28 mouse cellular contexts compared by ENCODE assay signal in genomic region chr3:41100157-41100556, GRCm38 (mm10). TPM values are rescaled to one million over a fixed set of nuclear protein-coding genes. Genes with fewer than 3 reads are reported as not detected.
DNase-seq lines count a peak whose midpoint lies in the region; ATAC-seq and TF ChIP-seq lines count a peak whose summit lies in the region.
"Had no signal": no experiment of that assay in that cellular context is flagged by ENCODE, and none has a peak within 500 bp of the region (broad histone marks: within the 10 kb centered on the region; RNA-seq: fewer than 3 reads in every experiment).

No protein-coding gene starts in this region.

- no peak overlapping the region for H3K4me2 ChIP-seq in heart, embryonic 15.5 days
- H3K4me2 ChIP-seq in intestine, postnatal 0 days (replicated peaks; ENCODE audit: low read depth), result no peak overlapping the region
- H3K4me2 ChIP-seq: hindbrain, embryonic 15.5 days; liver, embryonic 15.5 days; lung, embryonic 15.5 days; midbrain, embryonic 12.5 days; neural tube, embryonic 12.5 days had no signal

- H3K4me1 ChIP-seq in heart, embryonic 15.5 days (replicated peaks), result peaks cover 17% of the 10 kb centered on the region
- no peaks in the 10 kb centered on the region for H3K4me1 ChIP-seq in intestine, postnatal 0 days (replicated peaks; ENCODE audit: control insufficient read depth, insufficient read depth, low read length)
- H3K4me1 ChIP-seq in embryonic facial prominence, embryonic 10.5 days, result no peaks in the 10 kb centered on the region
- H3K4me1 ChIP-seq: hindbrain, embryonic 15.5 days; liver, embryonic 15.5 days; lung, embryonic 15.5 days; midbrain, embryonic 12.5 days; neural tube, embryonic 12.5 days had no signal

- H3K36me3 ChIP-seq in heart, embryonic 15.5 days, result no peaks in the 10 kb centered on the region
- H3K36me3 ChIP-seq in intestine, postnatal 0 days (ENCODE audit: control insufficient read depth, insufficient read depth), result no peaks in the 10 kb centered on the region
- H3K36me3 ChIP-seq in embryonic facial prominence, embryonic 10.5 days (replicated peaks), result no peaks in the 10 kb centered on the region
- H3K36me3 ChIP-seq: hindbrain, embryonic 15.5 days; liver, embryonic 15.5 days; lung, embryonic 15.5 days; midbrain, embryonic 12.5 days; neural tube, embryonic 12.5 days had no signal

- ATAC-seq in heart, embryonic 15.5 days (replicated peaks; ENCODE audit: insufficient number of reproducible peaks, insufficient read depth, low FRiP score, low read depth), result no peak; the same call in 1 of the 2 replicates
- peak; percentile 55 for ATAC-seq in erythroid progenitor cell, adult 5-6 weeks (replicated peaks; ENCODE audit: low FRiP score, poor library complexity, severe bottlenecking)
- ATAC-seq in intestine, postnatal 0 days, result peak; percentile 65
- no peak for ATAC-seq in CD4-positive, CD25-positive, alpha-beta regulatory T cell, adult 4 months
- ATAC-seq: forebrain, embryonic 14.5 days; inflammation-experienced regulatory T-cells, adult 6 months; Patski had no signal

- no peaks in the 10 kb centered on the region for H3K27me3 ChIP-seq in heart, embryonic 15.5 days
- no peaks in the 10 kb centered on the region for H3K27me3 ChIP-seq in intestine, postnatal 0 days (replicated peaks; ENCODE audit: control insufficient read depth, insufficient read depth, low read length)
- H3K27me3 ChIP-seq in embryonic facial prominence, embryonic 10.5 days (replicated peaks; ENCODE audit: low read depth, poor library complexity, severe bottlenecking), result no peaks in the 10 kb centered on the region
- H3K27me3 ChIP-seq: hindbrain, embryonic 15.5 days; liver, embryonic 15.5 days; lung, embryonic 15.5 days; midbrain, embryonic 12.5 days; neural tube, embryonic 12.5 days; Patski had no signal

- H3K9me3 ChIP-seq in heart, embryonic 15.5 days (replicated peaks), result no peaks in the 10 kb centered on the region
- H3K9me3 ChIP-seq in intestine, postnatal 0 days (ENCODE audit: control insufficient read depth), result no peaks in the 10 kb centered on the region
- no peaks in the 10 kb centered on the region for H3K9me3 ChIP-seq in embryonic facial prominence, embryonic 10.5 days
- H3K9me3 ChIP-seq: hindbrain, embryonic 15.5 days; liver, embryonic 15.5 days; lung, embryonic 15.5 days; midbrain, embryonic 12.5 days; neural tube, embryonic 12.5 days had no signal

- no peak overlapping the region for H3K9ac ChIP-seq in heart, embryonic 15.5 days
- no peak overlapping the region for H3K9ac ChIP-seq in intestine, postnatal 0 days (ENCODE audit: low read depth, low read length)
- H3K9ac ChIP-seq: hindbrain, embryonic 15.5 days; liver, embryonic 15.5 days; lung, embryonic 15.5 days; midbrain, embryonic 12.5 days; neural tube, embryonic 12.5 days had no signal

- DNase-seq in heart, postnatal 4 days, result no peak
- peak; percentile 33 for DNase-seq in adipocyte (ENCODE audit: low spot score)
- DNase-seq in embryonic facial prominence, embryonic 10.5 days (ENCODE audit: low spot score), result no peak
- no peak for DNase-seq in frontal cortex, postnatal 10 days (ENCODE audit: low spot score in 2 of 2)
- DNase-seq: adrenal gland, postnatal 14 days; cerebellum, adult 11-12 months; cerebellum, postnatal 10 days; gastrocnemius, adult 2 months; gastrocnemius, postnatal 36 days; kidney, adult 8-10 months; layer of hippocampus, postnatal 36 days; left cerebral cortex, postnatal 4 days; right cerebral cortex, adult 18-20 months; thymus, postnatal 14 days had no signal

- WGBS in heart, embryonic 15.5 days, result 21% methylated on average over 2 of the region's 2 CpGs
- 35% methylated on average over 2 of the region's 2 CpGs for WGBS in intestine, postnatal 0 days
- WGBS in embryonic facial prominence, embryonic 10.5 days, result 71% methylated on average over 2 of the region's 2 CpGs

- 0 out of 2 replicates have a peak overlapping the region, but pooled peaks have one; percentile 11 for H3K27ac ChIP-seq in heart, embryonic 15.5 days
- H3K27ac ChIP-seq in intestine, postnatal 0 days (ENCODE audit: low read depth, low read length), result peak overlapping the region; percentile 82
- H3K27ac ChIP-seq in embryonic facial prominence, embryonic 10.5 days (replicated peaks), result no peak overlapping the region
- H3K27ac ChIP-seq: gastrocnemius, adult 2 months; hindbrain, embryonic 15.5 days; kidney, postnatal 0 days; liver, embryonic 15.5 days; lung, embryonic 15.5 days; midbrain, embryonic 12.5 days; neural tube, embryonic 12.5 days had no signal

- TF ChIP-seq CTCF in intestine, postnatal 0 days (IDR thresholded peaks at IDR 0.05; ENCODE audit: low read depth), result no peak

- H3K4me3 ChIP-seq in heart, embryonic 15.5 days, result no peak overlapping the region
- no peak overlapping the region for H3K4me3 ChIP-seq in intestine, postnatal 0 days (ENCODE audit: low read depth, low read length)
- H3K4me3 ChIP-seq in embryonic facial prominence, embryonic 10.5 days, result no peak overlapping the region
- H3K4me3 ChIP-seq: gastrocnemius, adult 2 months; hindbrain, embryonic 15.5 days; liver, embryonic 15.5 days; lung, embryonic 15.5 days; midbrain, embryonic 12.5 days; myocyte; neural tube, embryonic 12.5 days had no signal

RNA-seq across cellular contexts. Expression of gene Pgrmc2, which starts 17.3 kb away (rescaled TPM):
- 44.9 and 45.2 TPM in 2 replicates for polyA plus RNA-seq in heart, embryonic 15.5 days (2015; fragmentation: Nextera tagmentation; extraction: Ambion mirVana)
- 10 to 100 TPM; 55.1 to 56.1 TPM for total RNA-seq in heart, postnatal 4 days (2021)
- total RNA-seq in erythroid progenitor cell, adult 5-6 weeks (2015; ENCODE audit: low replicate concordance), result 42.8 and 54.4 TPM in 2 replicates
- total RNA-seq in erythroid progenitor cell, adult 5-6 weeks (2017; ENCODE audit: low replicate concordance), result 32.1 and 42.9 TPM in 2 replicates
- 95.8 and 96.2 TPM in 2 replicates for polyA plus RNA-seq in intestine, postnatal 0 days (2015; fragmentation: Nextera tagmentation; extraction: Ambion mirVana)
- polyA plus RNA-seq in embryonic facial prominence, embryonic 10.5 days (2016; fragmentation: Nextera tagmentation; extraction: Ambion mirVana), result 29.5 and 31.7 TPM in 2 replicates
- polyA plus RNA-seq in CD4-positive, CD25-positive, alpha-beta regulatory T cell, adult 4 months (2017; shearing (Covaris generic)), result 1 to 10 TPM; 3.2 to 4.1 TPM

Comparison
In these comparisons a context has a peak if more than half of its experiments do, and no peak if none do; other contexts are left out.
1. ATAC-seq: peak in erythroid progenitor cell, adult 5-6 weeks (single experiment) and intestine, postnatal 0 days (single experiment); none in heart, embryonic 15.5 days (single experiment) and CD4-positive, CD25-positive, alpha-beta regulatory T cell, adult 4 months (single experiment).